Mouse (Mus musculus) heart, postnatal 25 days (tissue): Measurements from ENCODE around the gene Gramd1c. TPM values are rescaled to one million over a fixed set of nuclear protein-coding genes. Genes with fewer than 3 reads are reported as not detected.

Source experiments
- DNase-seq: peaks from one replicate; pipeline ENCODE4 v3.0.0; 2022; ENCODE audit warnings: low spot score
- intact Hi-C: fragments of 180-260 bp; cut with DNase I; formaldehyde crosslinking; loops from one replicate; pipeline ENCODE4 v1.15.1; 2025
- total RNA-seq, 2 experiments: library from RNA; stranded (reverse); gene quantifications; 2 replicates each; pipeline ENCODE4 v1.2.3; 2021

Gene Gramd1c
- total RNA-seq, 2 experiments from 2014 or later: 0.39 to 0.73 TPM

- intact Hi-C loops: no loop called here
- no peak for DNase-seq
Measured at GRCm38 (mm10) chr16:44026210-44026609, 36.9 kb downstream of the Gramd1c start.

GRCm38 (mm10) chr16:44018986-44019548 lies 44.1 kb downstream of the Gramd1c start:
- DNase-seq: no peak
- intact Hi-C loops: no loop called here

GRCm38 (mm10) chr16:44018372-44018771 lies 44.8 kb downstream of the Gramd1c start:
- intact Hi-C loops: no loop called here
- no peak for DNase-seq

GRCm38 (mm10) chr16:44017707-44018106 lies 45.4 kb downstream of the Gramd1c start:
- DNase-seq: no peak
- intact Hi-C loops: no loop called here

- intact Hi-C loops: no loop called here
- no peak for DNase-seq
Measured at GRCm38 (mm10) chr16:44016164-44016563, 47.0 kb downstream of the Gramd1c start.

- intact Hi-C loops: no loop called here
- DNase-seq: no peak
Measured at GRCm38 (mm10) chr16:44015416-44016158, 47.6 kb downstream of the Gramd1c start.

GRCm38 (mm10) chr16:44011010-44011409 lies 52.1 kb downstream of the Gramd1c start:
- no peak for DNase-seq
- intact Hi-C loops: no loop called here

GRCm38 (mm10) chr16:44002086-44002485 lies 61.1 kb downstream of the Gramd1c start:
- no peak for DNase-seq
- intact Hi-C loops: no loop called here

GRCm38 (mm10) chr16:43999541-43999940 lies 63.6 kb downstream of the Gramd1c start:
- no peak for DNase-seq
- intact Hi-C loops: no loop called here

GRCm38 (mm10) chr16:43999111-43999510 lies 64.0 kb downstream of the Gramd1c start:
- intact Hi-C loops: no loop called here
- DNase-seq: no peak

- intact Hi-C loops: no loop called here
- DNase-seq: no peak
Measured at GRCm38 (mm10) chr16:43994623-43995022, 68.5 kb downstream of the Gramd1c start.

- DNase-seq: no peak
- intact Hi-C loops: no loop called here
Measured at GRCm38 (mm10) chr16:43986299-43986698, 76.8 kb downstream of the Gramd1c start.

GRCm38 (mm10) chr16:43980110-43980609 lies 83.0 kb downstream of the Gramd1c start:
- no peak for DNase-seq

GRCm38 (mm10) chr16:43979328-43980109 lies 83.6 kb downstream of the Gramd1c start, which contains the start of gene Zdhhc23:
Zdhhc23 (minus strand) TSS chr16:43979791.
- DNase-seq: no peak
- intact Hi-C loops: no loop called here

More at GRCm38 (mm10) chr16:43980110-43980609, 83.0 kb downstream of the Gramd1c start:
- intact Hi-C loops: no loop called here

- no peak for DNase-seq
- intact Hi-C loops: no loop called here
Measured at GRCm38 (mm10) chr16:43979010-43979327, 84.2 kb downstream of the Gramd1c start.

GRCm38 (mm10) chr16:43973606-43974220 lies 89.4 kb downstream of the Gramd1c start:
- no peak for DNase-seq
- intact Hi-C loops: no loop called here

- intact Hi-C loops: no loop called here
- no peak for DNase-seq
Measured at GRCm38 (mm10) chr16:43973147-43973546, 90.0 kb downstream of the Gramd1c start.

GRCm38 (mm10) chr16:43972391-43972790 lies 90.8 kb downstream of the Gramd1c start:
- intact Hi-C loops: no loop called here

GRCm38 (mm10) chr16:43971741-43972140 lies 91.4 kb downstream of the Gramd1c start:
- intact Hi-C loops: no loop called here
- no peak for DNase-seq

More at GRCm38 (mm10) chr16:43972391-43972790, 90.8 kb downstream of the Gramd1c start:
- DNase-seq: no peak

GRCm38 (mm10) chr16:43971189-43971588 lies 92.0 kb downstream of the Gramd1c start:
- intact Hi-C loops: no loop called here
- DNase-seq: no peak
